Mouse (Mus musculus): ENCODE data around the gene Hist1h3f.
"Not testable (repeated sequence)": the region's sequence is repeated elsewhere in the genome, so short reads cannot be mapped to it uniquely, and the experiment has no call there.

The Hist1h3f gene

GRCm38 (mm10) chr13:23539821-23540220 lies 4.0 kb upstream of the Hist1h3f start:
- not testable (repeated sequence) for DNase-seq

- no peak for DNase-seq
These were observed 2.4 kb upstream of the Hist1h3f start for GRCm38 (mm10) chr13:23541497-23541896.

DNA sequence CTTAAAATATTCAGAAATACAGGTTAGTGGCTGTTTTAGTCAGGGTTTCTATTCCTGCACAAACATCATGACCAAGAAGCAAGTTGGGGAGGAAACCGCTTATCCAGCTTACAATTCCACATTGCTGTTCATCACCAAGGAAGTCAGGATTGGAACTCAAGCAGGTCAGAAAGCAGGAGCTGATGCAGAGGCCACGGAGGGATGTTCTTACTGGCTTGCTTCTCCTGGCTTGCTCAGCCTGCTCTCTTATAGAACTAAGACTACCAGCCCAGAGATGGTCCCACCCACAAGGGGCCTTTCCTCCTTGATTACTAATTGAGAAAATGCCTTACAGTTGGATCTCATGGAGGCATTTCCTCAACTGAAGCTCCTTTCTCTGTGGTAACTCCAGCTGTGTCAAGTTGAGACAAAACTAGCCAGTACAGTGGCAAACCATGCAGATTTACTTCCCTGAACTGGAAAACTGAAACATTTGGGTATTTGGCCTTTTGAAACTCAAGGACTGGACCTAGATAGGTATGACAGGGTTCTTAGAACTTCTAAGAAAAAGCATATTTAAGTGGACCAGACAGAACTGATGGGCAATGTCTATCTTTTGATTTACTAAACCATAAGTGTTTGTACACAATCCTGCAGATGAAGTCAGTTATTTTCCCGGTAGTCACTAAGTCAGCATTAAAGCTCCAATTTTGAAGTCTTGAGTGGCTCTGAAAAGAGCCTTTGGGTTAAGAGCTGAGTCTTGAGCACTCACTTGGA lies 1.4 kb upstream of the Hist1h3f start:
- not testable (repeated sequence) for DNase-seq

GRCm38 (mm10) chr13:23542999-23543607 lies 749 bp upstream of the Hist1h3f start, which contains the start of gene Hist1h2bh:
Gene Hist1h2bh (minus strand): TSS chr13:23543392.
- peak; percentile 65 to 70 for DNase-seq

DNA sequence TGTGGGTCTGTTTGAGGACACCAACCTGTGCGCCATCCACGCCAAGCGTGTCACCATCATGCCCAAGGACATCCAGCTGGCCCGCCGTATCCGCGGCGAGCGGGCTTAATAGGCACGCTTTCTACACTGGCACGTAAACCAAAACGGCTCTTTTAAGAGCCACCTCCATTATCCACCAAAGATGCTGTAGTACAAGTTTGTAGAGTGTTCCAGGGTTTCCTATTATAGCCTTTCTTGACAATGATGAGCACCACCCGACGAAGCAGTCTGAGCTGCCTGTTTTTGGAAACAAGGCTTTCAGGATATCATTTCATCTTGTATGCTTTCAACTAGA lies 902 bp downstream of the Hist1h3f start:
- DNase-seq: peak in 1 of 2 experiments; percentile 29

GRCm38 (mm10) chr13:23546694-23547093 lies 2.8 kb downstream of the Hist1h3f start:
- DNase-seq: no peak

DNA sequence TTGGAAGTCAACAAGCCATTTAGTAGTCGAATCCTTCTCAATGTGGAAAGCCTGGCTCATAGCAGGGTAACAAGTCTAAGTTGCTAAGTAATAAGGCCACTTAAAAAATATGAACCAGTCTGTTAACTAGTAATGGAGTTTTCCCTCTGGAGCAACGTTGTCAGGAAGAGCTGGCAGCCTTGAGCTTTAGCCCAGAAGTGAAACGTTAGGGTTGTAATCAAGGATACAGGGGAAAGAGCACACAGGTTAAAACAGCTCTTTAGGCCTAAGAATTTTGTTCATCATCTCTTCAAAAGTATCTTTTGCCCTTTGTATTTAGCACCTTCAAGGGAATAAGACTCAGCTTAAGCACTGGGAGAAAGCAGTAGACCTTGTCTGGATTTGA lies 6.9 kb downstream of the Hist1h3f start:
- no peak for DNase-seq

DNA sequence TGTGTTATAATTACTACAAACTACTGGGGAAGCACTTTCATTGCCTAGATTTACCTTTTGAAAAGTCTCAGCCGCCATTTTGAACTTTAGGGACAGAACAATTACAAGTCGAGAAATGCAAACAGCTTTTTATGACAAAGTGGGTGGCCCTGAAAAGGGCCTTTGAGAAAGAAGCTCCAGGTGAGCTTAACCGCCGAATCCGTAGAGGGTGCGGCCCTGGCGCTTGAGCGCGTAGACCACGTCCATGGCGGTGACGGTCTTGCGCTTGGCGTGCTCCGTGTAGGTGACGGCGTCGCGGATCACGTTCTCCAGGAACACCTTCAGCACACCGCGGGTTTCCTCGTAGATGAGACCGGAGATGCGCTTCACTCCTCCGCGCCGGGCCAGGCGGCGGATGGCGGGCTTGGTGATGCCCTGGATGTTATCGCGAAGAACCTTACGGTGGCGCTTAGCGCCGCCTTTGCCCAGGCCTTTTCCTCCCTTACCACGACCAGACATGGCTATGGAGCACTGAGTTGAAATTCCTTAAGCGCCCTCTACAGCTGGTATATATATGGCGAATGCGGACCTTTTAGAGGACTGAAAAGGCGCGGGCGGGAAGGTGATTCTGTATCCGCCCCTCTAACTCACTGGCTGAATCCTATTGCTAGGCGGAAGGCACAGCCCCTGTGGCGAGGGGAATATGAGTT lies 7.4 kb downstream of the Hist1h3f start, which contains the start of gene Hist1h4f:
Gene Hist1h4f, minus strand, starts transcription at position 503 of the 689 bp plus-strand sequence.
- peak; percentile 93 to 94 for DNase-seq

DNA sequence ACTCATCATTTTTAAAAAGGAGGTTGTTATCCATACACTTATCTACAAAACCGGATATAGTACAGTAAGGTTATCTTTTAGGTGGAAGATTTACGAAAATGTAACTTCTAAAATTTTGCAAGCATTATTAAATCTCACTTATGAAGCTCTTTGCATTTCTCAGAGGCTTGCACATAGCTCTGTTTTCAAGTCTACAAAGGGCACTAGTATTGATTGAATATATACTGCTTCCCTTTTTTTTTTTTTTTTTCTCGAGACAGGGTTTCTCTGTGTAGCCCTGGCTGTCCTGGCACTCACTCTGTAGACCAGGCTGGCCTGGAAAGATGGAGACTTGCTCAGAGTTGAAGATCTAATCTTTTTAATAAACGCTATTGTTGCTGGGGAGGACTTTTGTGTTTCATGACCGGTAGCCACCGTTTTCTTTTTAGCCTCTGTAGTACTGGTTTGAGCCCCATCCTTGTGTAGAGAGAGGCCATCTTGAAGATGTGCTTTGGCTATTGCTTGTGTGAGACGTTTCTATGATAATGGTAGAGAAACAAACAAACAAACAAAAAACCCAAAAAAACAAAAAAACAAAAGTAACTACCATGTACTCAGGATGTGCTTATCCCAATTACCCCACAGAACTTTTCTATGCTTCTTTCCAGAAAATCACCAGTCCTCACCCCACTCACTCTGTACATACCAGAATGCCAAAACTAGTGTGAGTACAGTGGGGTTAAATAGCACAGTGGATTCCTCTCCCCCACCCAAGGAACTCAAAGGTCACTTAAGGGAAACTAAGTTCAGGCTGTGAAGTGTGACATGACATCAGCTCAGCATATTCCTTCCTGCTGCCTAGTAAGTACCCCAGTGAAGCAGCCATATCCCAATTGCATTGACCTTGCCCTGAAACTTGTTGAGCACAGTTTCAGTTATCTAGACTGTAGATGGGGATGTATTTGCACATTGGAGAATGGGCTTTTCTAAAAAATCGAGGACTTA lies 8.4 kb downstream of the Hist1h3f start:
- no peak for DNase-seq

GRCm38 (mm10) chr13:23552962-23553361 lies 9.1 kb downstream of the Hist1h3f start, which contains the start of gene Hist1h1d:
Gene Hist1h1d (plus strand): TSS chr13:23553262.
- DNase-seq: no peak

DNA sequence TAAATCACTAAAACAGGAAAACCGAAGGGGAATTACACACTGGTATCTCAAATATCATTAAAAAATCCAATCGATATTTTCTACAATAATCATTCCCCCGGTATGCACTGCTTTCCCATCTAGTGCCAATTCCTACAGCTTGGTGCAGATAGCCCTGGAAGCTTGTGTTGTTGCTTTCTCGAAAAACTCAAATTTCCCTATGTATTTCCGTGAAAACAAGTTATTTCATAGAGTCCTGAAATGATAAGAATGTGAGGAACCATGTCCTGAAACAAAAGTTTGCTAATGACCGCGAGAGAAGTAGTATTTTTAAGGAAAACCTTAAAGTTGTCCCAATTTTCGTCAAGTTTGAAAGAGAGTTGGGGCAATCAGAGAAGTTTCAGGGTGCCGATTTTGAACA lies 10.5 kb downstream of the Hist1h3f start:
- DNase-seq: peak in 1 of 2 experiments; percentile 14

DNA sequence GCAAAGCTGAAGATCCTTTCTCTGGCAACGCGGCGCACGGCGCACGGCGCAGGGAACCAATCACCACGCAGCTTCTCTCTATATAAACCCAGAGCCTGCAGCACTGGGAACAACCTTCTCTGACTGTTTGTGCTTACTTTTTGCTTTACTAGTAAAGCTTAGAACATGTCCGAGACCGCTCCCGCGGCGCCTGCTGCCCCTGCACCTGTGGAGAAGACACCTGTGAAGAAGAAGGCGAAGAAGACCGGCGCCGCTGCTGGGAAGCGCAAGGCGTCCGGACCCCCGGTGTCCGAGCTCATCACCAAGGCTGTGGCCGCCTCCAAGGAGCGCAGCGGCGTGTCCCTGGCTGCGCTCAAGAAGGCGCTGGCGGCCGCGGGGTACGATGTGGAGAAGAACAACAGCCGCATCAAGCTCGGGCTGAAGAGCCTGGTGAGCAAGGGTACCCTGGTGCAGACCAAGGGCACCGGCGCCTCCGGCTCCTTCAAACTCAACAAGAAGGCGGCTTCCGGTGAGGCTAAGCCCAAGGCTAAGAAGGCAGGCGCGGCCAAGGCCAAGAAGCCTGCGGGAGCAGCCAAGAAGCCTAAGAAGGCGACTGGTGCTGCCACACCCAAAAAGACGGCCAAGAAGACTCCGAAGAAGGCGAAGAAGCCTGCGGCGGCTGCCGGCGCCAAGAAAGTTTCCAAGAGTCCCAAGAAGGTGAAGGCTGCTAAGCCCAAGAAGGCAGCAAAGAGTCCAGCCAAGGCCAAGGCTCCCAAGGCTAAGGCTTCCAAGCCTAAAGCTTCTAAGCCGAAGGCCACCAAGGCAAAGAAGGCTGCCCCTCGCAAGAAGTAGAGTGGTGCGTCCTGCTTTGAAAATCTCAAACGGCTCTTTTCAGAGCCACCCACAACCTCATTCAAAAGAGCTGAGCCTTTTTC lies 11.3 kb downstream of the Hist1h3f start:
- DNase-seq: peak; percentile 75 to 78

- peak; percentile 78 to 83 for DNase-seq
These were observed 12.1 kb downstream of the Hist1h3f start for GRCm38 (mm10) chr13:23555839-23556416.

- no peak for DNase-seq
These were observed 13.1 kb downstream of the Hist1h3f start for GRCm38 (mm10) chr13:23556906-23557305.

DNA sequence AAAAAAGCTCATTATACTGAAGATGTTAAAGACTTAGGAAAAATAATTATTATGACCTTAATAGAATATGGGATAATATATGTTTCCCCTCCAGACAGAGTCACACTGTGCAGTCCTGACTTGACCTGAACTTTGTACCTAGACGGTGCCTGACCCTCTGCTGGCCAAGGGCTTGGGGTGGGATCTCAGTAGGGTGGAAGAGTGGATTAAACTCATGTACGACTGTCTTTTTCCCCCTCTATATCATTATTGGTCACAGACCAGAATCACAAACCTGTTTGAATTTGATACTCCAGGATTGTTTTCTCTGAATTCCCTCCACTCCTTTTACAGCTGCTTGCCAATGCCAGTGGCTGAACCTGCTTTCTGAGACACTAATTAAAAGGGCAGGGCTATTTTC lies 16.8 kb downstream of the Hist1h3f start:
- DNase-seq: not testable (repeated sequence)

DNA sequence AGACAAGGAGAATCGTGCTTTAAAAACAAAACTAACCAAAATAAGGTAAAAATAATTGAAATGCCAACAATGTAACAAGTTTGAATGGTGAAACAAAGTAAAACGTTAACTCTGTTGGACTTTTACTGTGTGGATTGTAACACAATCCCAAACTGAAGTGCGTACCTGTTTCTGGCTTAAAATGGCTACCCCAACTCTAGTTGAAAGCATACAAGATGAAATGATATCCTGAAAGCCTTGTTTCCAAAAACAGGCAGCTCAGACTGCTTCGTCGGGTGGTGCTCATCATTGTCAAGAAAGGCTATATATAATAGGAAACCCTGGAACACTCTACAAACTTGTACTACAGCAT lies 17.7 kb downstream of the Hist1h3f start:
- DNase-seq: not testable (repeated sequence)

GRCm38 (mm10) chr13:23561883-23562659 lies 18.2 kb downstream of the Hist1h3f start, which contains the start of gene Hist1h3e:
Gene Hist1h3e (minus strand): TSS chr13:23562369.
- DNase-seq: peak; percentile 96 to 97

- DNase-seq: peak; percentile 43 to 69
These were observed 19.0 kb downstream of the Hist1h3f start for GRCm38 (mm10) chr13:23562699-23563462.

- no peak for DNase-seq
These were observed 20.6 kb downstream of the Hist1h3f start for GRCm38 (mm10) chr13:23564482-23564881.

Data from cerebellum, postnatal 10 days (tissue).